Mouse (Mus musculus) lung, embryonic 14.5 days (tissue): ENCODE measurements at regions not wholly inside any gene's neighbourhood (a gene's known extent, or its start where the extent isn't known, plus 50 kb on each side); places are given as distances from the start of the nearest gene placed in this dataset.

Source experiments
- ATAC-seq: fragments of 200-750 bp; cut with Nextera tagmentation; 2 replicates; pipeline ENCODE4 v1.8.0; 2017; ENCODE audit warnings: mild to moderate bottlenecking, moderate TSS enrichment, moderate library complexity; ENCODE audit not compliant: insufficient read depth
- DNase-seq: peaks from one replicate; pipeline ENCODE4 v3.0.0-alpha.2; 2015
- H3K27ac ChIP-seq: fragments of 300-500 bp; sonication (generic); 2 replicates; pipeline ENCODE4 v1.5.1; 2014; ENCODE audit warnings: low read depth, mild to moderate bottlenecking, moderate library complexity
- H3K27me3 ChIP-seq: fragments of 300-500 bp; sonication (generic); 2 replicates; pipeline ENCODE4 v1.6.1; 2014; ENCODE audit warnings: low read length, control low read depth; ENCODE audit not compliant: insufficient read depth
- H3K36me3 ChIP-seq: fragments of 300-500 bp; sonication (generic); 2 replicates; pipeline ENCODE4 v1.6.1; 2014; ENCODE audit warnings: control low read depth; ENCODE audit not compliant: insufficient read depth
- H3K4me1 ChIP-seq: fragments of 300-500 bp; sonication (generic); 2 replicates; pipeline ENCODE4 v1.6.1; 2014; ENCODE audit warnings: antibody characterized with exemption, control low read depth; ENCODE audit not compliant: insufficient read depth
- H3K4me2 ChIP-seq: fragments of 300-500 bp; sonication (generic); 2 replicates; pipeline ENCODE4 v1.6.1; 2014; ENCODE audit warnings: mild to moderate bottlenecking
- H3K4me3 ChIP-seq: fragments of 300-500 bp; sonication (generic); 2 replicates; pipeline ENCODE4 v1.5.1; 2014; ENCODE audit warnings: low read depth, low read length
- H3K9ac ChIP-seq: fragments of 300-500 bp; sonication (generic); 2 replicates; pipeline ENCODE4 v1.6.1; 2014
- H3K9me3 ChIP-seq: fragments of 300-500 bp; sonication (generic); 2 replicates; pipeline ENCODE4 v1.6.1; 2016; ENCODE audit warnings: low read depth, low read length, control low read depth
- CTCF ChIP-seq: IDR thresholded peaks from 2 replicates; pipeline ENCODE4 v1.5.1; 2016; ENCODE audit warnings: antibody characterized with exemption, low read depth
- WGBS: fragments of 180-500 bp; shearing (Covaris S2); extraction: QIAGEN DNeasy Blood & Tissue Kit; methylation state at CpG from one replicate; pipeline ENCODE4 v1.1.7; 2014; 5-methylcytosine and 5-hydroxymethylcytosine counted together

- Histone ChIP-seq H3K9me3 (no peaks in the 10 kb centered on the region), H3K27ac (no peak overlapping the region), H3K4me1 (no peaks in the 10 kb centered on the region), H3K4me2 (no peak overlapping the region), H3K27me3 (no peaks in the 10 kb centered on the region), H3K9ac (no peak overlapping the region), H3K36me3 (no peaks in the 10 kb centered on the region), H3K4me3 (no peak overlapping the region)
- TF ChIP-seq CTCF: no peak
- ATAC-seq (no peak), DNase-seq (no peak)
These were observed 237.3 kb upstream of the Slc24a2 start for GRCm38 (mm10) chr4:87467600-87467999.

DNA sequence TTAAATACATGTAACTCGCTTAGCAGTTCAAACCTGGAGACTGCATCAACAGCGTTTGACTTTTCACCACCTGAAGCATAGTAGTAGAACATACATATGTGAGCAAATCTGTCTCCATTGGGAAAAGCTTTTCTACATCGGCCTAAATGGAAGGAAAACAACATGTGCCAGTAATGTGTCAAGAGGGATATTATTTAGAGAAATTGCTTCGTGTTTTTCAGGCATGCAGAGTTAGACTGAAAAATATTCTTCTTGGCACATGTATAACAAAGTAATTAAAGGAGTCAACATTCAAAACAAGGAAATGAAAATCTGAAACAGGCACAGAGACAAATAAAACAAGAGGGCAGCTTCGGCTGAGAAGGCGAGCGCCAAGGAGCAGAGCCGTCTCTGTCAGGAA lies 236.7 kb upstream of the Slc24a2 start:
- Histone ChIP-seq H3K27ac (no peak overlapping the region), H3K27me3 (no peaks in the 10 kb centered on the region), H3K9ac (no peak overlapping the region), H3K4me1 (no peaks in the 10 kb centered on the region), H3K9me3 (no peaks in the 10 kb centered on the region), H3K36me3 (no peaks in the 10 kb centered on the region), H3K4me2 (no peak overlapping the region), H3K4me3 (no peak overlapping the region)
- no peak for DNase-seq
- ATAC-seq: no peak
- WGBS: 65% methylated on average over 8 of the region's 8 CpGs
- TF ChIP-seq CTCF: no peak

GRCm38 (mm10) chr4:87461181-87461912 lies 231.1 kb upstream of the Slc24a2 start:
- no peak overlapping the region for H3K4me2 ChIP-seq
- H3K27ac ChIP-seq: 0 out of 2 replicates have a peak overlapping the region, but pooled peaks have one; percentile 7
- H3K9me3 ChIP-seq: no peaks in the 10 kb centered on the region
- DNase-seq (peak; percentile 82), ATAC-seq (peak; percentile 77)
- 43% methylated on average over 7 of the region's 7 CpGs for WGBS
- TF ChIP-seq CTCF: no peak
- H3K27me3 ChIP-seq: no peaks in the 10 kb centered on the region
- no peak overlapping the region for H3K9ac ChIP-seq
- H3K4me3 ChIP-seq: no peak overlapping the region
- 0 out of 2 replicates have a peak, but pooled peaks cover 8% of the 10 kb centered on the region for H3K4me1 ChIP-seq
- no peaks in the 10 kb centered on the region for H3K36me3 ChIP-seq

- TF ChIP-seq CTCF: no peak
- H3K9me3 ChIP-seq: no peaks in the 10 kb centered on the region
- no peak for ATAC-seq
- WGBS: 77% methylated on average over 5 of the region's 5 CpGs
- H3K27me3 ChIP-seq: no peaks in the 10 kb centered on the region
- H3K4me3 ChIP-seq: no peak overlapping the region
- H3K4me2 ChIP-seq: no peak overlapping the region
- no peak overlapping the region for H3K27ac ChIP-seq
- H3K9ac ChIP-seq: no peak overlapping the region
- H3K4me1 ChIP-seq: 0 out of 2 replicates have a peak, but pooled peaks cover 1% of the 10 kb centered on the region
- no peak for DNase-seq
- H3K36me3 ChIP-seq: no peaks in the 10 kb centered on the region
These were observed 225.7 kb upstream of the Slc24a2 start for GRCm38 (mm10) chr4:87455863-87456578.

DNA sequence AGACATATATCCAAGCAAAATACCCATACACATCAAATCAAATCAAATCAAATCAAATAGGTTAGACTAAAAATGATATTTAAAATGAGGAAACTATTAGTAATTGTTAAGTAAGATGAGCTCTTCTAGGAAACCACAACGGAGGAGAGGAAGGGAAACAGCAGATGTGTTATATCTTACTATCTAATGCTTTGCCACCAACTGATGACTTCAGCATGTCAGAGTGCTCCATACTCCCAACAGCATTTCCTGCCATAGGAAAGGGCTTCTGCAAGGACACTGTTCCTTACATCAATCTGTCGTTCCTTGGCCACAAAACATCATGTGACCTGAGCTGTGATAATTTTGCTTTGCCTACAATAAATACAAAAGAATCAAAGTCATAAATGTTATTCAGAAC lies 221.8 kb upstream of the Slc24a2 start:
- Histone ChIP-seq H3K27ac (no peak overlapping the region), H3K4me1 (peaks cover 3% of the 10 kb centered on the region; the same call in 1 of the 2 replicates), H3K4me3 (no peak overlapping the region), H3K9ac (no peak overlapping the region), H3K9me3 (no peaks in the 10 kb centered on the region), H3K36me3 (no peaks in the 10 kb centered on the region), H3K27me3 (no peaks in the 10 kb centered on the region), H3K4me2 (no peak overlapping the region)
- no peak for TF ChIP-seq CTCF
- ATAC-seq (no peak), DNase-seq (peak; percentile 30)
- WGBS: 37% methylated on average over 2 of the region's 2 CpGs

DNA sequence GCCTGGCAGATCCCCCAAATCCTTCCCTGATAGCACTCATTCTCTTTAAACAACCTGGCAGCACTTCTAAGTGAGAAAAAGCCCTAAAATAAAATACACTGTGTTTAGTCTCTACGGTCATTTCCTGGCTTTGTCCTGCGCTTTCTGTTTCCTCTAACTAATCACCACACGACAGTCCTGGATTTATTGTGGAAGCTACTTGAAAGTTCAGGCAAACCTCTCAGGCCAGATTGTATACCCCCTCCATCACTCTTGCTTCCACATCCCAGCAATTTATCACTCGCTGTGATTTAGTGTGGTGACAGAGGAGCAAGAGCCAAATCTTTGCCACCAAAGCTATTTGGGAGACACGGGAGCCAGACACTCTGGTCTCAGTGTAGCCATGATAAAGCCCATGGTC lies 221.0 kb upstream of the Slc24a2 start:
- H3K36me3 ChIP-seq: no peaks in the 10 kb centered on the region
- peak; percentile 54; the same call in 1 of the 2 replicates for ATAC-seq
- H3K27me3 ChIP-seq: no peaks in the 10 kb centered on the region
- DNase-seq: peak; percentile 65
- peak overlapping the region; percentile 6; the same call in 1 of the 2 replicates for H3K27ac ChIP-seq
- H3K9me3 ChIP-seq: no peaks in the 10 kb centered on the region
- peaks cover 3% of the 10 kb centered on the region; the same call in 1 of the 2 replicates for H3K4me1 ChIP-seq
- no peak overlapping the region for H3K4me3 ChIP-seq
- no peak overlapping the region for H3K4me2 ChIP-seq
- 16% methylated on average over 5 of the region's 5 CpGs for WGBS
- H3K9ac ChIP-seq: no peak overlapping the region
- no peak for TF ChIP-seq CTCF

GRCm38 (mm10) chr4:87448338-87448737 lies 218.1 kb upstream of the Slc24a2 start:
- ATAC-seq (no peak), DNase-seq (no peak)
- WGBS: 84% methylated on average over 4 of the region's 4 CpGs
- Histone ChIP-seq H3K9ac (no peak overlapping the region), H3K4me1 (peaks cover 3% of the 10 kb centered on the region; the same call in 1 of the 2 replicates), H3K9me3 (no peaks in the 10 kb centered on the region), H3K27me3 (no peaks in the 10 kb centered on the region), H3K27ac (no peak overlapping the region), H3K4me3 (no peak overlapping the region), H3K36me3 (no peaks in the 10 kb centered on the region), H3K4me2 (no peak overlapping the region)
- TF ChIP-seq CTCF: no peak
